Mouse (Mus musculus): ENCODE data around the gene Btnl9.
"Not testable (repeated sequence)": the region's sequence is repeated elsewhere in the genome, so short reads cannot be mapped to it uniquely, and the experiment has no call there.

Gene Btnl9

GRCm38 (mm10) chr11:49176047-49176779, 10.7 kb downstream of the Btnl9 start:
- DNase-seq = not testable (repeated sequence)

GRCm38 (mm10) chr11:49175345-49175744, 11.6 kb downstream of the Btnl9 start:
- DNase-seq = no peak

GRCm38 (mm10) chr11:49170576-49170975, 16.4 kb downstream of the Btnl9 start:
- no peak for DNase-seq

GRCm38 (mm10) chr11:49168839-49169611, 17.9 kb downstream of the Btnl9 start:
- DNase-seq = peak in 1 of 2 experiments; percentile 47

- no peak for DNase-seq
Observed at GRCm38 (mm10) chr11:49156821-49157814, 29.8 kb downstream of the Btnl9 start.

GRCm38 (mm10) chr11:49154077-49154476, 32.9 kb downstream of the Btnl9 start, which contains the start of gene Olfr1394:
TSS of gene Olfr1394 (plus strand) at chr11:49154377.
- DNase-seq = no peak

- no peak for DNase-seq
Observed at GRCm38 (mm10) chr11:49141974-49142373, 45.0 kb downstream of the Btnl9 start, which contains the start of gene Olfr1395. TSS of gene Olfr1395 (plus strand) at chr11:49142274.

GRCm38 (mm10) chr11:49124169-49124568, 62.8 kb downstream of the Btnl9 start:
- DNase-seq = no peak

- peak in 1 of 2 experiments; percentile 17 for DNase-seq
Observed at GRCm38 (mm10) chr11:49119635-49120034, 67.3 kb downstream of the Btnl9 start.

Data from kidney, postnatal 36 days (tissue).